Mouse (Mus musculus) kidney, embryonic 14.5 days (tissue): Measurements from ENCODE around the gene Prr5l. TPM values are rescaled to one million over a fixed set of nuclear protein-coding genes. Genes with fewer than 3 reads are reported as not detected.

Experiments used
- ATAC-seq: fragments of 200-750 bp; cut with Nextera tagmentation; 2 replicates; pipeline ENCODE4 v1.8.0; 2017; ENCODE audit warnings: moderate number of reproducible peaks, mild to moderate bottlenecking, moderate TSS enrichment, moderate library complexity; ENCODE audit not compliant: low FRiP score, low TSS enrichment
- H3K27ac ChIP-seq: fragments of 300-500 bp; sonication (generic); 2 replicates; pipeline ENCODE4 v1.5.1; 2014; ENCODE audit warnings: low read depth, mild to moderate bottlenecking, low read length, moderate library complexity, mixed read lengths
- H3K27me3 ChIP-seq: fragments of 300-500 bp; sonication (generic); 2 replicates; pipeline ENCODE4 v1.6.1; 2014; ENCODE audit warnings: mild to moderate bottlenecking, low read length; ENCODE audit not compliant: control insufficient read depth, insufficient read depth
- H3K36me3 ChIP-seq: fragments of 300-500 bp; sonication (generic); 2 replicates; pipeline ENCODE4 v1.6.1; 2014; ENCODE audit warnings: low read length, mixed read lengths; ENCODE audit not compliant: control insufficient read depth, insufficient read depth
- H3K4me1 ChIP-seq: fragments of 300-500 bp; sonication (generic); 2 replicates; pipeline ENCODE4 v1.6.1; 2014; ENCODE audit warnings: low read length, mixed read lengths; ENCODE audit not compliant: control insufficient read depth, insufficient read depth
- H3K4me2 ChIP-seq: fragments of 300-500 bp; sonication (generic); replicated peaks from 2 replicates; pipeline ENCODE4 v1.6.1; 2014; ENCODE audit warnings: low read depth, mild to moderate bottlenecking, low read length
- H3K4me3 ChIP-seq: fragments of 300-500 bp; sonication (generic); 2 replicates; pipeline ENCODE4 v1.5.1; 2014; ENCODE audit warnings: mild to moderate bottlenecking, low read length
- H3K9ac ChIP-seq: fragments of 300-500 bp; sonication (generic); 2 replicates; pipeline ENCODE4 v1.6.1; 2014; ENCODE audit warnings: low read depth, mild to moderate bottlenecking, low read length, moderate library complexity
- H3K9me3 ChIP-seq: fragments of 300-500 bp; sonication (generic); 2 replicates; pipeline ENCODE4 v1.6.1; 2016; ENCODE audit warnings: low read length; ENCODE audit not compliant: control insufficient read depth
- WGBS: fragments of 180-500 bp; shearing (Covaris S2); extraction: QIAGEN DNeasy Blood & Tissue Kit; methylation state at CpG from one replicate; pipeline ENCODE4 v1.1.7; 2014; 5-methylcytosine and 5-hydroxymethylcytosine counted together
- polyA plus RNA-seq: library from polyadenylated mRNA; unstranded; fragments of >200 nt; fragmentation: Nextera tagmentation; extraction: Ambion mirVana; gene quantifications from 2 replicates; pipeline ENCODE4 v1.2.1, GENCODE M21; 2014

Prr5l gene
- polyA plus RNA-seq, 1 experiment from 2014 or later: 56.8 TPM

DNA sequence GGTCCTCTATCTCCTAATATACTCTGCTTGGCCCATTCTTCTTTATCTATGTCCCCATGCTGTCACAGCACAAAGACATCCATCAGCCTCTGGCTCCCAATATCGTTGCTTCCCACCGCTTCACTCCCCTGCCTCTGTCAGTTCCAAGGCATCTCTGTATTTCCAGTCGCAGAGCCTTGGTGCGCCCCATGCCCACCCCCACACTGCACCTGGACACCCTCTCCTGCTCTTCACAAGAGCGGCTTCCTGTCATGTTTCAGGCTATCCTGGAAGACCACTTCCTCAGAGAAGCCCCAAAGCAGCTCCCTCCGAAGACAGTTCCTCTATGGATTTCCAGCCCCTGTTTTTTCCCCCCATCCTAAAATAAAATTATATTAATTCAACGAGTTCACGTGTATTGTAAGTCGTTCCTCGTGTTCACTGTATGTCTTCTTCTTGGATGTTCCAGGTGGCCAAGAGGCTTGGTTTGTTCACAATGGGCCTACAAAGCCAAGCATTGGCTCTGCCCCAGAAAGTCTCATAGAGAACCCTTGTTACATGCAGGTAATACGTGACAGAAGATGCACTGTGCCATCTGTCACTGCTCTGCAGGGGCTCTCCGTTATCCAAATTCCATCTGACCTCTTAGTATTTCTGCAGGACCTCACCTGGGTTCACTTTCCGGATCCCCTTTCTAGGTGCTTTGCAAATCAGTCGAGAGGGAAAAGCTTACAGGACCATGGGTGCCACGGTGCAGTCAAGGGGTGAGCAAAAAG is 26.7 kb upstream of the Prr5l start:
- Histone ChIP-seq H3K4me1 (peaks cover 3% of the 10 kb centered on the region; the same call in 1 of the 2 replicates), H3K9me3 (no peaks in the 10 kb centered on the region), H3K4me2 (no peak overlapping the region), H3K9ac (no peak overlapping the region), H3K4me3 (no peak overlapping the region), H3K27ac (no peak overlapping the region), H3K36me3 (no peaks in the 10 kb centered on the region), H3K27me3 (no peaks in the 10 kb centered on the region)
- no peak for ATAC-seq
- WGBS: 93% methylated on average over 15 of the region's 15 CpGs

GRCm38 (mm10) chr2:101908773-101909172 is 25.9 kb upstream of the Prr5l start:
- Histone ChIP-seq H3K27me3 (no peaks in the 10 kb centered on the region), H3K4me1 (peaks cover 3% of the 10 kb centered on the region; the same call in 1 of the 2 replicates), H3K36me3 (no peaks in the 10 kb centered on the region), H3K9me3 (no peaks in the 10 kb centered on the region), H3K9ac (no peak overlapping the region), H3K27ac (no peak overlapping the region), H3K4me2 (no peak overlapping the region), H3K4me3 (no peak overlapping the region)
- WGBS: 75% methylated on average over 13 of the region's 13 CpGs
- ATAC-seq: no peak

DNA sequence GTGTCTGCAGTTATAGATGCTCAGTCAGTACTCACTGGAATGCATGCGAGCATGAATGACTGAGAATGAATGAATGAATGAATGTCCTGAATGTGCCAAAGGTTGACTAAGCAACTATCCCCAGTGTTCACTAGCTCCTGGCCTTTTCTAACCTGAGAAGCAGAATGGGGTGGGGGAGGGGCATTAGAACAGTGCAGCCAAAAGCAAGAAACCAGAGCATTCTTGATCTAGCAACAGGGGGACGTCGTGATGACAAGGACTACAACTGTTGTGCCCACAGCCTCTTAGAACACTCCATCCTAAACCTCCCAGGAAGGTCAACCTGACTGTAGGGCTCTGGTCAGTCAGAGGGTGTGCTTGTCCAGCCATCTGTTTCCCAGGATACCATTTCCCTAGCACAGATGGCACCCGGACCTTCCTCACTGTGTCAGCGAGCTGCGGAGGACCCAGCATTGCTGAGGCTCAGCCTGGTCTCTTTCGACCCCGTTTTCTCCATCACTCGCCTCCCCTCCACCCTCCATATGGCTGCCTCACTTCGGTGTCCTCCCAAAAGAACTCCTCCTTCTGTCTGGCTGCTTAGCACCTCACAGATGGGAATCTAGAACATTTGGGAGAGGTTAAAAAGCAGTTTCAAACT is 24.7 kb upstream of the Prr5l start:
- H3K36me3 ChIP-seq: no peaks in the 10 kb centered on the region
- H3K9ac ChIP-seq: no peak overlapping the region
- 56% methylated on average over 10 of the region's 10 CpGs for WGBS
- no peaks in the 10 kb centered on the region for H3K27me3 ChIP-seq
- H3K9me3 ChIP-seq: no peaks in the 10 kb centered on the region
- no peak; the same call in 1 of the 2 replicates for ATAC-seq
- H3K27ac ChIP-seq: no peak overlapping the region
- H3K4me3 ChIP-seq: no peak overlapping the region
- peaks cover 3% of the 10 kb centered on the region; the same call in 1 of the 2 replicates for H3K4me1 ChIP-seq
- H3K4me2 ChIP-seq: no peak overlapping the region

DNA sequence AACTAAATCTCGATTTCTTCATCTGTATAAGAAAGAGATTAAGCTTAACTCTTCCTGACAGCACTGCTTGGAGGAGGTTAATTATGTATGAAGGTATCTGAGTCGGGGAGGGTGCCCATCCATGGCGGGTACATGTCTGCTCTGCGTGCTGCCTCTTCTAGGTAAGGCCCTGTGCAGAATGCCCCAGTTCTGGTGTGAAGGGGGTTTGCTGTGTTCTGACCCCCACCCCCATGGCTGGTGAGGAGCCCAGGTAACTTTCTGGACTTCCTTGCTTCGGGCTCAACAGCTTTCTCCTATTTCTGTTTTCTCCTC is 23.5 kb upstream of the Prr5l start:
- Histone ChIP-seq H3K4me2 (peak overlapping the region; percentile 31; the same call in 1 of the 2 replicates), H3K4me1 (peaks cover 3% of the 10 kb centered on the region; the same call in 1 of the 2 replicates), H3K36me3 (no peaks in the 10 kb centered on the region), H3K9ac (0 out of 2 replicates have a peak overlapping the region, but pooled peaks have one; percentile 5), H3K27me3 (no peaks in the 10 kb centered on the region), H3K4me3 (no peak overlapping the region), H3K9me3 (no peaks in the 10 kb centered on the region), H3K27ac (no peak overlapping the region)
- WGBS: 58% methylated on average over 5 of the region's 5 CpGs
- peak; percentile 29; the same call in 1 of the 2 replicates for ATAC-seq

DNA sequence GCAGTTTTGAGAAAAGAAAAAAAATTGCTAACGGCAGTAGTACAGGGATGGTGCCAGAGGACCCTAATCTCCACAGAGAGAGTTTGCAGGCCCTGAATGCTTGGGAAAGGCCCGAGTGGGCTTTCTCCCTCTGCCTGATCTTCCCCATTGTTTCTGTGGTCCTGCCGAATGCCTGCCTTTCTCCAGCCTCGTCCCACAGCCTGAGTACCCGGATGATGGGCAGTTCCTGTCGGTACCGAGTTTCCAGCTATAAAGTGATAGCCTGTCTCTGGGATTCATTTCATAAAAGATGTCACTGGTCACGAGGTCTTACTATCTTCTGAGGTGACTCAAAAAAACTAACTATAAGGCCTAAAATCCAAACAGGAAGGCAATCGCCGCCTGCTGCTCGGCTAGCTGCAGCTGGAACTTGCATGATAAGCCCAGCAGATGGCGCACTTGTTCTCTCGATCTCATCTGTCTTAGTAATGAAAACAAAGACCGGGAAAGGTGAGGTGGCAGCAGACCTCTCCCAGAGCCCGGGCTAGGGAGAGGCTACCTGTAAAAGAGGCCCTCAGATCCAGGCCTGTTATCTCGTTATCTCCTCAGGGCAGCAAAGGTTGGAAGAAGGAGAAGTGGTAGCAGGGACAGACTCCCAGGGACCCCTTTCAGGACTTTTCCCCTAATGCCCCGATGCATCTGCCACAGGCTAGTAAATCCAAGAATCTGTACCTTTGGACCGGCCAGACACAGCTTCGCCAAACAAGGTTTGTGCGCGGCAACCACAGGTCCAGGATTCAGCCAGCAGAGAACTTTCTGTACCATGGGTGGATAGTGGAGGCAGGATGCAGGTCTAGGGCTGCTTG is 22.9 kb upstream of the Prr5l start:
- Histone ChIP-seq H3K36me3 (0 out of 2 replicates have a peak, but pooled peaks cover 3% of the 10 kb centered on the region), H3K9ac (peak overlapping the region; percentile 24; the same call in 1 of the 2 replicates), H3K9me3 (no peaks in the 10 kb centered on the region), H3K4me1 (peaks cover 3% of the 10 kb centered on the region; the same call in 1 of the 2 replicates), H3K4me3 (no peak overlapping the region; the same call in 1 of the 2 replicates), H3K27ac (no peak overlapping the region), H3K27me3 (no peaks in the 10 kb centered on the region), H3K4me2 (peak overlapping the region; percentile 31)
- ATAC-seq: peak; percentile 57
- 22% methylated on average over 21 of the region's 21 CpGs for WGBS

GRCm38 (mm10) chr2:101902196-101902595 is 19.4 kb upstream of the Prr5l start:
- Histone ChIP-seq H3K4me2 (no peak overlapping the region), H3K9me3 (no peaks in the 10 kb centered on the region), H3K4me3 (no peak overlapping the region), H3K4me1 (peaks cover 3% of the 10 kb centered on the region; the same call in 1 of the 2 replicates), H3K9ac (no peak overlapping the region), H3K36me3 (0 out of 2 replicates have a peak, but pooled peaks cover 13% of the 10 kb centered on the region), H3K27me3 (no peaks in the 10 kb centered on the region), H3K27ac (no peak overlapping the region)
- 71% methylated on average over 4 of the region's 4 CpGs for WGBS
- no peak for ATAC-seq

GRCm38 (mm10) chr2:101896425-101897204 is 13.8 kb upstream of the Prr5l start:
- Histone ChIP-seq H3K27ac (no peak overlapping the region), H3K4me1 (no peaks in the 10 kb centered on the region), H3K4me2 (no peak overlapping the region), H3K27me3 (no peaks in the 10 kb centered on the region), H3K36me3 (0 out of 2 replicates have a peak, but pooled peaks cover 13% of the 10 kb centered on the region), H3K9me3 (no peaks in the 10 kb centered on the region), H3K9ac (no peak overlapping the region), H3K4me3 (no peak overlapping the region)
- peak; percentile 87 for ATAC-seq
- 48% methylated on average over 10 of the region's 10 CpGs for WGBS

GRCm38 (mm10) chr2:101894126-101894525 is 11.3 kb upstream of the Prr5l start:
- ATAC-seq: no peak
- WGBS: 83% methylated on average over 3 of the region's 3 CpGs
- Histone ChIP-seq H3K9me3 (no peaks in the 10 kb centered on the region), H3K27me3 (no peaks in the 10 kb centered on the region), H3K36me3 (0 out of 2 replicates have a peak, but pooled peaks cover under 1% of the 10 kb centered on the region), H3K4me2 (no peak overlapping the region), H3K4me3 (no peak overlapping the region), H3K4me1 (no peaks in the 10 kb centered on the region), H3K27ac (no peak overlapping the region), H3K9ac (no peak overlapping the region)
